Mouse (Mus musculus): ENCODE data around the gene Hspa1a. TPM values are rescaled to one million over a fixed set of nuclear protein-coding genes. Genes with fewer than 3 reads are reported as not detected.
"Not testable (repeated sequence)": the region's sequence is repeated elsewhere in the genome, so short reads cannot be mapped to it uniquely, and the experiment has no call there.

Gene Hspa1a
- polyA plus RNA-seq, 1 experiment from 2014 or later: 1.9 TPM

DNA sequence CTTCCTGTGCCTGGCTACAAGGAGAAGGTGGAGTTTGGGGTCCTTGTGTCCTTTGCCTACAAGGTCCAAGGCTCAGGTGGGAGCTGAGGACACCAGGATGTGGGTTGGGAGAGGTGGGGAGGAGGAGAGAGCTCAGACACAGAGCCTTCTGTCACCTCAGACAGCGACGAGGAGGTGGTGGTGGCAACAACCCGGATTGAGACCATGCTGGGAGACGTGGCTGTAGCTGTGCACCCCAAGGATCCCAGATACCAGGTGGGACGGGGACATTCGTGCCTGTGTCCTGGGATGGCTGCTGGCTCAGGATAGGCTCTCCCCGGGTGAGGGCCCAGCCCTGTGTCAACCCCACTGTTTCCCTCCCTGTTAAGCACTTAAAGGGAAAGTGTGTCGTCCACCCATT lies 39.5 kb upstream of the Hspa1a start:
- H3K4me3 ChIP-seq (replicated peaks): no peak overlapping the region
- H3K27me3 ChIP-seq: no peaks in the 10 kb centered on the region
- peaks cover 100% of the 10 kb centered on the region for H3K36me3 ChIP-seq
- H3K9me3 ChIP-seq: no peaks in the 10 kb centered on the region
- 91% methylated on average over 8 of the region's 8 CpGs for WGBS
- H3K9ac ChIP-seq (replicated peaks): 0 out of 2 replicates have a peak overlapping the region, but pooled peaks have one; percentile 8
- H3K4me2 ChIP-seq: no peak overlapping the region
- H3K27ac ChIP-seq: no peak overlapping the region
- no peaks in the 10 kb centered on the region for H3K4me1 ChIP-seq (replicated peaks)
- no peak for ATAC-seq (ENCODE audit: insufficient number of reproducible peaks, insufficient read depth, low FRiP score, low TSS enrichment, low read depth)

DNA sequence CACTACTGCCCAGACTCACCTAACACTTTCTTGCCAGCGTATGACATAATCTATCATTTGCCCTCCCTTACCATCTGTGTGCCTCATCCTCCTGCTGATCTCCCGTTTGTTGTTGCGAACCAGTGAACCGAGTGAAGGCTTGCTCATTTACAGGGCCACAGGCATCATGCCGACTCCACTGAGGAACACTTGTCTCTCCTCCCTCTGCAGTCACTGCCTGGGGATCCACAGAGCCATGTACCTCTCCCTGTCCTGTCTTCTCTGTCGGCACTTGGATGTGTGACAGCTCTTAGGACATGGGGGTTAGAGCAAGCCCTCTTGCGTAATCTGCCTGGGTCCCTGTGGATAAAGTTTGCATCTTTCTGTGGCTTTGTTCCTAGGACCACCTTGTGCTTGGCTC lies 37.6 kb upstream of the Hspa1a start:
- H3K9ac ChIP-seq (replicated peaks): no peak overlapping the region
- no peaks in the 10 kb centered on the region for H3K27me3 ChIP-seq
- no peaks in the 10 kb centered on the region for H3K9me3 ChIP-seq
- H3K36me3 ChIP-seq: peaks cover 98% of the 10 kb centered on the region
- H3K4me3 ChIP-seq (replicated peaks): no peak overlapping the region
- WGBS: 93% methylated on average over 7 of the region's 7 CpGs
- H3K4me2 ChIP-seq: no peak overlapping the region
- no peak overlapping the region for H3K27ac ChIP-seq
- no peaks in the 10 kb centered on the region for H3K4me1 ChIP-seq (replicated peaks)
- no peak for ATAC-seq (ENCODE audit: insufficient number of reproducible peaks, insufficient read depth, low FRiP score, low TSS enrichment, low read depth)

GRCm38 (mm10) chr17:35007387-35007991 lies 35.5 kb upstream of the Hspa1a start:
- no peak overlapping the region for H3K4me2 ChIP-seq
- 95% methylated on average over 7 of the region's 7 CpGs for WGBS
- no peak overlapping the region for H3K27ac ChIP-seq
- no peak for ATAC-seq (ENCODE audit: insufficient number of reproducible peaks, insufficient read depth, low FRiP score, low TSS enrichment, low read depth)
- no peak overlapping the region for H3K9ac ChIP-seq (replicated peaks)
- H3K4me3 ChIP-seq (replicated peaks): no peak overlapping the region
- H3K36me3 ChIP-seq: peaks cover 86% of the 10 kb centered on the region
- H3K4me1 ChIP-seq (replicated peaks): peaks cover 11% of the 10 kb centered on the region
- H3K9me3 ChIP-seq: no peaks in the 10 kb centered on the region
- no peaks in the 10 kb centered on the region for H3K27me3 ChIP-seq

GRCm38 (mm10) chr17:35005902-35006301 lies 33.9 kb upstream of the Hspa1a start:
- H3K9ac ChIP-seq (replicated peaks); H3K4me3 ChIP-seq (replicated peaks); H3K4me2 ChIP-seq; H3K27ac ChIP-seq; ATAC-seq (ENCODE audit: insufficient number of reproducible peaks, insufficient read depth, low FRiP score, low TSS enrichment, low read depth); H3K27me3 ChIP-seq; H3K9me3 ChIP-seq: not testable (repeated sequence)
- 97% methylated on average over 4 of the region's 5 CpGs for WGBS
- H3K36me3 ChIP-seq: peaks cover 70% of the 10 kb centered on the region
- H3K4me1 ChIP-seq (replicated peaks): peaks cover 17% of the 10 kb centered on the region

GRCm38 (mm10) chr17:35005158-35005557 lies 33.2 kb upstream of the Hspa1a start:
- H3K4me1 ChIP-seq (replicated peaks): peaks cover 17% of the 10 kb centered on the region
- peaks cover 63% of the 10 kb centered on the region for H3K36me3 ChIP-seq
- no peaks in the 10 kb centered on the region for H3K9me3 ChIP-seq
- WGBS: 92% methylated on average over 10 of the region's 10 CpGs
- H3K4me2 ChIP-seq: no peak overlapping the region
- no peak overlapping the region for H3K27ac ChIP-seq
- H3K9ac ChIP-seq (replicated peaks): no peak overlapping the region
- no peaks in the 10 kb centered on the region for H3K27me3 ChIP-seq
- ATAC-seq (ENCODE audit: insufficient number of reproducible peaks, insufficient read depth, low FRiP score, low TSS enrichment, low read depth): no peak
- no peak overlapping the region for H3K4me3 ChIP-seq (replicated peaks)

- ATAC-seq (ENCODE audit: insufficient number of reproducible peaks, insufficient read depth, low FRiP score, low TSS enrichment, low read depth): no peak
- H3K9ac ChIP-seq (replicated peaks): no peak overlapping the region
These were observed 32.2 kb upstream of the Hspa1a start for GRCm38 (mm10) chr17:35004075-35004717.

GRCm38 (mm10) chr17:35003022-35003838 lies 31.3 kb upstream of the Hspa1a start:
- no peak overlapping the region; the same call in 1 of the 2 replicates for H3K27ac ChIP-seq
- WGBS: 63% methylated on average over 9 of the region's 9 CpGs
- H3K27me3 ChIP-seq: no peaks in the 10 kb centered on the region
- peaks cover 52% of the 10 kb centered on the region for H3K36me3 ChIP-seq
- peak overlapping the region; percentile 87; the same call in 1 of the 2 replicates for H3K4me3 ChIP-seq (replicated peaks)
- no peak for ATAC-seq (ENCODE audit: insufficient number of reproducible peaks, insufficient read depth, low FRiP score, low TSS enrichment, low read depth)
- peak overlapping the region; percentile 97 for H3K4me2 ChIP-seq
- peak overlapping the region; percentile 95 for H3K9ac ChIP-seq (replicated peaks)
- peaks cover 35% of the 10 kb centered on the region for H3K4me1 ChIP-seq (replicated peaks)
- no peaks in the 10 kb centered on the region for H3K9me3 ChIP-seq

More at GRCm38 (mm10) chr17:35004075-35004717, 32.2 kb upstream of the Hspa1a start:
- Histone ChIP-seq H3K27me3 (no peaks in the 10 kb centered on the region), H3K36me3 (peaks cover 53% of the 10 kb centered on the region), H3K4me1 (replicated peaks) (peaks cover 26% of the 10 kb centered on the region), H3K4me3 (replicated peaks) (no peak overlapping the region), H3K4me2 (no peak overlapping the region), H3K27ac (no peak overlapping the region), H3K9me3 (no peaks in the 10 kb centered on the region)
- 94% methylated on average over 17 of the region's 17 CpGs for WGBS

DNA sequence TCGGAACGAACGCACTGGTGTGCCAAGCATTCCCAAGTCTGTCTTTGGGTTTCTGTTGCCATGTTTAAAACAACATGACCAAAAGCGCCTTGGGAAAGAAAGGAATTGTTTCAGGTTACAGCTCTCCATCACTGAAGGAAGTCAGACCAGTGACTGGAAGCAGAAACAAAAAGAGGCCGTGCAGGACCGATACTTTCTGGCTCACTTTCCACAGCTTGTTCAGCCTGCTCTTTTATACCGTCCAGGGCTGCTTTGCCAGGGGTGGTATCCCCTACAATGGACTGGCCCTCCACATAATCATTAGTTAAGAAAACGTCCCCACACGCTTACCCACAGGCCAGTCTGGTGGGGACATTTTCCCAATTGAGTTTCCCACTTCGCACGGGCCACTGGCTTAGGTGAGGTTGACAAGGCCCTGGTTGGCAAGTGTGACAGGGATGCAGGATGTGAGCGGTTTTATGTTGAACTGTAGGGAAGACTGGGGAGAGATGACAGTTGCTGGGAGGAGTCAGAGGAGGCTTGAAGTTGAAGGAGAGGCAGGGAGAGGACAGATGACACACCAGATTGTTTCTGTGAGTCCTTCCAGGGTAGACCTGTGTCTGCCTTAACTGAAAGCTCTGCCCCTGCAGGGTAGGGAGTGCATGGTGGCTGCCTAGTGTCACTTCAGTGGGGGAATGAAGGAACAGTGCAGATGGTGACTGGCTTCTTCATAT lies 30.4 kb upstream of the Hspa1a start:
- peak overlapping the region; percentile 87 for H3K4me3 ChIP-seq (replicated peaks)
- WGBS: 11% methylated on average over 12 of the region's 12 CpGs
- H3K27me3 ChIP-seq: no peaks in the 10 kb centered on the region
- H3K4me1 ChIP-seq (replicated peaks): peaks cover 35% of the 10 kb centered on the region
- peak overlapping the region; percentile 95 for H3K9ac ChIP-seq (replicated peaks)
- peak overlapping the region; percentile 98 for H3K27ac ChIP-seq
- no peaks in the 10 kb centered on the region for H3K9me3 ChIP-seq
- no peak for ATAC-seq (ENCODE audit: insufficient number of reproducible peaks, insufficient read depth, low FRiP score, low TSS enrichment, low read depth)
- peaks cover 52% of the 10 kb centered on the region for H3K36me3 ChIP-seq
- peak overlapping the region; percentile 97 for H3K4me2 ChIP-seq

- Histone ChIP-seq H3K4me2 (peak overlapping the region; percentile 97), H3K9me3 (no peaks in the 10 kb centered on the region), H3K36me3 (peaks cover 51% of the 10 kb centered on the region), H3K27me3 (no peaks in the 10 kb centered on the region), H3K4me1 (replicated peaks) (peaks cover 38% of the 10 kb centered on the region), H3K9ac (replicated peaks) (peak overlapping the region; percentile 95), H3K27ac (peak overlapping the region; percentile 98), H3K4me3 (replicated peaks) (peak overlapping the region; percentile 87)
- ATAC-seq (ENCODE audit: insufficient number of reproducible peaks, insufficient read depth, low FRiP score, low TSS enrichment, low read depth): peak; percentile 18; the same call in 1 of the 2 replicates
- WGBS: under 1% methylated on average over 35 of the region's 35 CpGs
These were observed 29.6 kb upstream of the Hspa1a start for GRCm38 (mm10) chr17:35001452-35002152.

- Histone ChIP-seq H3K4me2 (peak within 1 kb of the TSS; percentile 97), H3K27ac (peak within 1 kb of the TSS; percentile 98), H3K4me1 (replicated peaks) (peaks cover 40% of the 10 kb centered on the region), H3K9ac (replicated peaks) (peak within 1 kb of the TSS; percentile 95), H3K4me3 (replicated peaks) (peak within 1 kb of the TSS; percentile 87), H3K9me3 (no peaks in the 10 kb centered on the region), H3K36me3 (peaks cover 50% of the 10 kb centered on the region), H3K27me3 (no peaks in the 10 kb centered on the region)
- peak; percentile 89 for ATAC-seq (ENCODE audit: insufficient number of reproducible peaks, insufficient read depth, low FRiP score, low TSS enrichment, low read depth)
- WGBS: under 1% methylated on average over 77 of the region's 83 CpGs
These were observed 28.9 kb upstream of the Hspa1a start, which contains the start of gene Vars for GRCm38 (mm10) chr17:35000717-35001451. Gene Vars (plus strand): TSS chr17:35000987.
